ENCODE assay signal across 8 mouse cellular contexts in genomic region chr16:55950946-55951678, GRCm38 (mm10). TPM values are rescaled to one million over a fixed set of nuclear protein-coding genes. Genes with fewer than 3 reads are reported as not detected.
DNase-seq lines count a peak whose midpoint lies in the region; ATAC-seq lines count a peak whose summit lies in the region.

No protein-coding gene starts in this region.

- peak; percentile 89 for DNase-seq in Muller cell, postnatal 12 days (ENCODE audit: inconsistent ontology term)
- DNase-seq in c-Kit-positive CD71-positive TER-119-positive erythroid progenitor cells, embryonic 14.5 days (ENCODE audit: low spot score): peak; percentile 92
- peak; percentile 91 for DNase-seq in hindbrain, embryonic 14.5 days (ENCODE audit: low spot score)
- DNase-seq in left cerebral cortex, adult 18-20 months (ENCODE audit: low spot score in 2 of 2): peak; percentile 72 to 91
- peak; percentile 92 for DNase-seq in retina, embryonic 14.5 days (ENCODE audit: low spot score)
- peak; percentile 63 to 74 for DNase-seq in thymus, postnatal 36 days

- no peak overlapping the region for H3K4me3 ChIP-seq in forebrain, embryonic 13.5 days
- no peak overlapping the region for H3K4me3 ChIP-seq in hindbrain, embryonic 14.5 days (replicated peaks; ENCODE audit: low read length)
- H3K4me3 ChIP-seq in macrophage (ENCODE audit: inconsistent target): peak overlapping the region; percentile 45

- no peaks in the 10 kb centered on the region for H3K9me3 ChIP-seq in forebrain, embryonic 13.5 days (replicated peaks)
- no peaks in the 10 kb centered on the region for H3K9me3 ChIP-seq in hindbrain, embryonic 14.5 days (ENCODE audit: control insufficient read depth, low read length)

- no peaks in the 10 kb centered on the region for H3K4me1 ChIP-seq in forebrain, embryonic 13.5 days
- H3K4me1 ChIP-seq in hindbrain, embryonic 14.5 days (replicated peaks; ENCODE audit: control insufficient read depth, insufficient read depth, low read length): no peaks in the 10 kb centered on the region

- no peaks in the 10 kb centered on the region for H3K79me2 ChIP-seq in macrophage (ENCODE audit: inconsistent target)

- H3K27me3 ChIP-seq in forebrain, embryonic 13.5 days: no peaks in the 10 kb centered on the region
- H3K27me3 ChIP-seq in hindbrain, embryonic 14.5 days (ENCODE audit: control insufficient read depth, insufficient read depth, low read length): no peaks in the 10 kb centered on the region

- H3K4me2 ChIP-seq in forebrain, embryonic 13.5 days: no peak overlapping the region
- no peak overlapping the region for H3K4me2 ChIP-seq in hindbrain, embryonic 14.5 days (replicated peaks)

- H3K27ac ChIP-seq in forebrain, embryonic 13.5 days: no peak overlapping the region
- H3K27ac ChIP-seq in hindbrain, embryonic 14.5 days: no peak overlapping the region
- peak overlapping the region; percentile 14; the same call in 1 of the 2 replicates for H3K27ac ChIP-seq in macrophage

- ATAC-seq in forebrain, embryonic 13.5 days: peak; percentile 87
- peak; percentile 46; the same call in 1 of the 2 replicates for ATAC-seq in hindbrain, embryonic 14.5 days (ENCODE audit: low FRiP score)

- 42% methylated on average over 19 of the region's 19 CpGs for WGBS in forebrain, embryonic 13.5 days
- WGBS in hindbrain, embryonic 14.5 days: 41% methylated on average over 19 of the region's 19 CpGs
- WGBS in macrophage (ENCODE audit: missing documents): 7% methylated on average over 14 of the region's 19 CpGs

- H3K36me3 ChIP-seq in forebrain, embryonic 13.5 days (ENCODE audit: poor library complexity, severe bottlenecking): no peaks in the 10 kb centered on the region
- H3K36me3 ChIP-seq in hindbrain, embryonic 14.5 days (replicated peaks; ENCODE audit: control insufficient read depth, insufficient read depth): no peaks in the 10 kb centered on the region
- H3K36me3 ChIP-seq in macrophage (ENCODE audit: inconsistent target): no peaks in the 10 kb centered on the region

- no peak overlapping the region for H3K9ac ChIP-seq in forebrain, embryonic 13.5 days
- no peak overlapping the region for H3K9ac ChIP-seq in hindbrain, embryonic 14.5 days

RNA-seq across cellular contexts. Expression of gene Rpl24, which starts 15.0 kb away (rescaled TPM):
- 656 and 765 TPM in 2 replicates for polyA plus RNA-seq in forebrain, embryonic 13.5 days (2015; fragmentation: Nextera tagmentation; extraction: Ambion mirVana)
- polyA plus RNA-seq in hindbrain, embryonic 14.5 days (2014; fragmentation: Nextera tagmentation; extraction: Ambion mirVana): 493 and 568 TPM in 2 replicates
- total RNA-seq in left cerebral cortex, adult 18-20 months (2021): 100 to 1,000 TPM; 406 to 439 TPM
- total RNA-seq in macrophage (2018; cell fraction: chromatin; rRNA removed): 100 to 1,000 TPM in 3 of 26 experiments, 10 to 100 TPM in 23; 22.3 to 159 (median 51.0) TPM
- 100 to 1,000 TPM; 394 to 810 (median 509) TPM for total RNA-seq in macrophage (2018; cell fraction: cytosol; rRNA removed)
- 100 to 1,000 TPM in 13 of 26 experiments, 10 to 100 TPM in 13; 63.1 to 140 (median 101) TPM for total RNA-seq in macrophage (2018; cell fraction: nucleus; rRNA removed)
- 608 to 832 TPM (median 816 TPM) in 3 replicates for polyA plus RNA-seq in macrophage (2018)

RNA-seq across cellular contexts. Expression of gene Cep97, which starts 16.5 kb away (rescaled TPM):
- 19.3 and 21.5 TPM in 2 replicates for polyA plus RNA-seq in forebrain, embryonic 13.5 days (2015; fragmentation: Nextera tagmentation; extraction: Ambion mirVana)
- polyA plus RNA-seq in hindbrain, embryonic 14.5 days (2014; fragmentation: Nextera tagmentation; extraction: Ambion mirVana): 12.7 and 15.6 TPM in 2 replicates
- total RNA-seq in left cerebral cortex, adult 18-20 months (2021): 10 to 100 TPM; 13.4 TPM
- 10 to 100 TPM in 3 of 26 experiments, 1 to 10 TPM in 19, under 1 TPM in 3, not detected in 1; 0.62 to 14.0 (median 5.3) TPM for total RNA-seq in macrophage (2018; cell fraction: chromatin; rRNA removed)
- 1 to 10 TPM in 19 of 26 experiments, under 1 TPM in 7; 0.38 to 3.1 (median 1.3) TPM for total RNA-seq in macrophage (2018; cell fraction: cytosol; rRNA removed)
- total RNA-seq in macrophage (2018; cell fraction: nucleus; rRNA removed): 1 to 10 TPM in 21 of 26 experiments, under 1 TPM in 5; 0.21 to 8.3 (median 2.8) TPM
- 1.2 to 2.2 TPM (median 1.5 TPM) in 3 replicates for polyA plus RNA-seq in macrophage (2018)

RNA-seq across cellular contexts. Expression of gene Zbtb11, which starts 22.6 kb away (rescaled TPM):
- polyA plus RNA-seq in forebrain, embryonic 13.5 days (2015; fragmentation: Nextera tagmentation; extraction: Ambion mirVana): 18.9 and 19.2 TPM in 2 replicates
- 24.8 and 26.0 TPM in 2 replicates for polyA plus RNA-seq in hindbrain, embryonic 14.5 days (2014; fragmentation: Nextera tagmentation; extraction: Ambion mirVana)
- total RNA-seq in left cerebral cortex, adult 18-20 months (2021): 10 to 100 TPM; 54.9 to 57.5 TPM
- 100 to 1,000 TPM in 1 of 26 experiments, 10 to 100 TPM in 25; 38.9 to 110 (median 62.3) TPM for total RNA-seq in macrophage (2018; cell fraction: chromatin; rRNA removed)
- 10 to 100 TPM in 8 of 26 experiments, 1 to 10 TPM in 18; 6.6 to 11.4 (median 9.4) TPM for total RNA-seq in macrophage (2018; cell fraction: cytosol; rRNA removed)
- 10 to 100 TPM; 24.9 to 53.9 (median 39.3) TPM for total RNA-seq in macrophage (2018; cell fraction: nucleus; rRNA removed)
- polyA plus RNA-seq in macrophage (2018): 5.5 to 8.8 TPM (median 7.3 TPM) in 3 replicates

RNA-seq across cellular contexts. Expression of gene Nxpe3, which starts 56.0 kb away (rescaled TPM):
- 1.1 and 1.2 TPM in 2 replicates for polyA plus RNA-seq in forebrain, embryonic 13.5 days (2015; fragmentation: Nextera tagmentation; extraction: Ambion mirVana)
- 1.3 and 1.9 TPM in 2 replicates for polyA plus RNA-seq in hindbrain, embryonic 14.5 days (2014; fragmentation: Nextera tagmentation; extraction: Ambion mirVana)
- 10 to 100 TPM in 1 of 2 experiments, 1 to 10 TPM in 1; 9.7 to 11.5 TPM for total RNA-seq in left cerebral cortex, adult 18-20 months (2021)
- 1 to 10 TPM in 6 of 26 experiments, under 1 TPM in 19, not detected in 1; 0.12 to 2.5 (median 0.54) TPM for total RNA-seq in macrophage (2018; cell fraction: chromatin; rRNA removed)
- total RNA-seq in macrophage (2018; cell fraction: cytosol; rRNA removed): 1 to 10 TPM in 5 of 26 experiments, under 1 TPM in 21; 0.09 to 1.4 (median 0.42) TPM
- 1 to 10 TPM in 13 of 26 experiments, under 1 TPM in 12, not detected in 1; 0.16 to 3.7 (median 1.1) TPM for total RNA-seq in macrophage (2018; cell fraction: nucleus; rRNA removed)
- polyA plus RNA-seq in macrophage (2018): 0.04 to 0.15 TPM (median 0.05 TPM) in 3 replicates
